Mouse (Mus musculus): ENCODE measurements at regions not wholly inside any gene's neighbourhood (a gene's known extent, or its start where the extent isn't known, plus 50 kb on each side); places are given as distances from the start of the nearest gene placed in this dataset.

DNA sequence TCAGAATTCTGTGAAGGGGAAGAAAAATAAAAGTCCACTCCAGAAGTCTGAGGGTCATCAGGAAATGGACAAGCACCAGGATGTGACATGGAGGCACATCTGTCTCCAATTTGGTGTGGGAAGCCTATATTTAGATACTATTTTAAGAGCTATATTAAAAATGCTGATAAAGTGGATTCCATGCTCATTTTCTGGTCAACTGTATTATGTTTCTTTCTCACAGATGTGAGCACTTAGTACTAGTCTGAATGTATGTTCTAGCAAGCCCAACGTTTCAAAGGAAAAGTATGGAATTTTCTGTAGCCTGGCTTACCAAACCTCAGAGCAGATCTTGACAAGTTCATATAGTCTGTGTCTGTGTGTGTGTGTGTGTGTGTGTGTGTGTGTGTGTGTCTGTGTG, 197.0 kb downstream of the Dact1 start:
- TF ChIP-seq CTCF (conservative IDR thresholded peaks at IDR 0.05; ENCODE audit: low read length) (no peak), POU5F1 (IDR thresholded peaks at IDR 0.05; ENCODE audit: borderline replicate concordance, low read length) (no peak), NANOG (IDR thresholded peaks at IDR 0.05; ENCODE audit: borderline replicate concordance, low read length) (no peak)
